Mouse (Mus musculus): ENCODE measurements around the gene Cyp27b1.

- no peak for TF ChIP-seq POLR2A (IDR thresholded peaks at IDR 0.05; ENCODE audit: control insufficient read depth, extremely low read depth, insufficient read depth, low read length, poor library complexity)
- TF ChIP-seq CTCF (IDR thresholded peaks at IDR 0.05; ENCODE audit: borderline replicate concordance, control insufficient read depth, extremely low read depth, insufficient read depth, low read length, poor library complexity) = no peak
Observed at GRCm38 (mm10) chr10:127003806-127004205, 44.2 kb upstream of the Cyp27b1 start.

Measured in thymus, adult 2 months (tissue).